Mouse (Mus musculus) spleen, adult 2 months (tissue): ENCODE data around the gene Plekho1.

Source experiments
- CTCF ChIP-seq: fragments of 200-500 bp; IDR thresholded peaks from 2 replicates; pipeline ENCODE4 v1.5.1; 2011; ENCODE audit warnings: mild to moderate bottlenecking, inconsistent platforms; ENCODE audit not compliant: insufficient read depth, insufficient read length, insufficient replicate concordance; ENCODE audit errors: extremely low read depth
- POLR2A ChIP-seq: fragments of 200-500 bp; IDR thresholded peaks from 2 replicates; pipeline ENCODE4 v1.6.1; 2011; ENCODE audit warnings: low read depth, low read length, inconsistent platforms

DNA sequence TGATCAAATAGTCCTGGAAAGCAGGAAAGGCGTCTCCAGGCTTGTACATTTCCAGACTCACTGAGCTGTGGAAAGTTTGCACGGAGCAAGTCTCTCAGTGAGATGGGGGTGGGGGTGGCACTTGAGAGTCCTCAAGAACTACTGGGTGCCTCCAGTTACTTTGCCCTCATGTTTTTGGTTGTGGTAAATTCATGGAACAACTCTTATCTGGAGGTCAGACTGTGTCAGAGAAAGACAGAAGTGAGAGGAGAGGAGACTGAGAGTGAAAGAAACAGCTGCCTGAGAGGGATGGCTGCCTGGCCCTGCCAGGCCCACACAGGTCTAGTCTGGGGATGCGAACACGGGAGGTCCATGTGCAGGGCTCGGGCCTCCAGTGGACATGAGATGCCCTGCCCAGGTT, 40.5 kb downstream of the Plekho1 start:
- TF ChIP-seq POLR2A (no peak), CTCF (no peak)
